Mouse (Mus musculus) hindbrain, embryonic 16.5 days (tissue): Measurements from ENCODE around the gene Mrpl23. TPM values are rescaled to one million over a fixed set of nuclear protein-coding genes. Genes with fewer than 3 reads are reported as not detected.

Experiments
- ATAC-seq: fragments of 200-750 bp; cut with Nextera tagmentation; 2 replicates; pipeline ENCODE4 v1.8.0; 2017; ENCODE audit warnings: moderate TSS enrichment, moderate library complexity
- H3K27ac ChIP-seq: fragments of 300-500 bp; sonication (generic); 2 replicates; pipeline ENCODE4 v1.5.1; 2014; ENCODE audit warnings: low read depth, mild to moderate bottlenecking, control low read depth, low read length, moderate library complexity
- H3K27me3 ChIP-seq: fragments of 300-500 bp; sonication (generic); replicated peaks from 2 replicates; pipeline ENCODE4 v1.6.1; 2014; ENCODE audit warnings: low read length; ENCODE audit not compliant: control insufficient read depth, insufficient read depth
- H3K36me3 ChIP-seq: fragments of 300-500 bp; sonication (generic); 2 replicates; pipeline ENCODE4 v1.6.1; 2014; ENCODE audit warnings: mild to moderate bottlenecking, low read length, moderate library complexity, mixed read lengths; ENCODE audit not compliant: control insufficient read depth, insufficient read depth
- H3K4me1 ChIP-seq: fragments of 300-500 bp; sonication (generic); 2 replicates; pipeline ENCODE4 v1.6.1; 2014; ENCODE audit warnings: low read depth, low read length; ENCODE audit not compliant: control insufficient read depth, insufficient read depth
- H3K4me2 ChIP-seq: fragments of 300-500 bp; sonication (generic); 2 replicates; pipeline ENCODE4 v1.6.1; 2014; ENCODE audit warnings: mild to moderate bottlenecking, low read length, control low read depth, moderate library complexity
- H3K4me3 ChIP-seq: fragments of 300-500 bp; sonication (generic); 2 replicates; pipeline ENCODE4 v1.5.1; 2014; ENCODE audit warnings: mild to moderate bottlenecking, low read length, control low read depth, moderate library complexity
- H3K9ac ChIP-seq: fragments of 300-500 bp; sonication (generic); 2 replicates; pipeline ENCODE4 v1.6.1; 2014; ENCODE audit warnings: low read depth, mild to moderate bottlenecking, control low read depth, low read length, moderate library complexity
- H3K9me3 ChIP-seq: fragments of 300-500 bp; sonication (generic); 2 replicates; pipeline ENCODE4 v1.6.1; 2014; ENCODE audit warnings: mild to moderate bottlenecking, low read length, moderate library complexity; ENCODE audit not compliant: control insufficient read depth
- WGBS: fragments of 180-500 bp; shearing (Covaris S2); extraction: QIAGEN DNeasy Blood & Tissue Kit; methylation state at CpG from one replicate; pipeline ENCODE4 v1.1.7; 2014; 5-methylcytosine and 5-hydroxymethylcytosine counted together
- polyA plus RNA-seq: library from polyadenylated mRNA; unstranded; fragments of >200 nt; fragmentation: Nextera tagmentation; extraction: Ambion mirVana; gene quantifications from 2 replicates; pipeline ENCODE4 v1.2.1, GENCODE M21; 2015

The Mrpl23 gene
- polyA plus RNA-seq, 1 experiment from 2014 or later: 26.2 TPM

DNA sequence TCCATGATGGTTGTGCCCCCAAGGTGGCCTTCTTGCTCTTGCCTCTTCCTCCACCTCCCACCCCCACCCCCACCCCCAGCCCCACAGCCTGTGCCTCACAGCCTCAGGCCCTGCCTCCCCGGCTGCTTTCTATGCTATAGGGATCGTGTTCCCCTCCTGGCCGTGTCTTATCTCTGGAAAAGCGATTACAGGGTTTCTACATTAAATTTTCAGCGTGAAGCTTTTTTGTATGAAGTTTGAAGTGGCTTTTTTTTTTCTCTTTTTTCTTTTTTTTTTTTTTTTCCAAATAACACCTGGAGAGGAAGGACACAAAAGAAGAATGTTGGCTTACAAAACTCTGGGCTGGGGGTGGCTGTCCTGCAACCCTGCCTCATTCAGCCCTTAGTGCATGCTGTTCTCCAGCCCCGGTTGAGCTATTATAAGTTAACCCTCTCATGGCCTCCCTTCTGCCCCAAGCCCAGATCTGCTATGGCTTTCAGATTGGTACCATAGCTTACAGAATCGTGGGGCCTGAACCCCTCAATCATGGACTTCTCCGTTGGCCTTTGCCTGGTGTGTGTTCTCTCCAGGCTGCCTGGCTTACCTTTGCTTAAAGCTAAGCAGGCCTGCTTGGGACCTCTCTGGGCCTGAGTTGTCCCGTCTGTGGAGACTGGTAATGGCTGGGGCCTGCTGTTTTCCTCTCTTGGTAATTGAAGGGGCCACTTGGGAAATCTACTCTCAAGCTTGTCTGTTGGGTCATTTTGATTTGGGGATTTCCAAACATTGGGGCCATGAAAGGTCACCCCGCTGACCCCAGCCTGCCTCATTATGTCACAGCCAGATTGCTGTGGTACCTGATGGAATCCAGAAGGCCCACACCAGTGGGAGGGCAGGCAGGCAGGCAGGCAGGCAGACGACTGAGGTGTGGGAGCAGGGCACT is 21.2 kb downstream of the Mrpl23 start:
- 47% methylated on average over 11 of the region's 11 CpGs for WGBS
- Histone ChIP-seq H3K27me3 (no peaks in the 10 kb centered on the region; the same call in 1 of the 2 replicates), H3K4me2 (no peak overlapping the region), H3K9me3 (no peaks in the 10 kb centered on the region), H3K27ac (no peak overlapping the region), H3K9ac (no peak overlapping the region), H3K4me1 (no peaks in the 10 kb centered on the region), H3K36me3 (no peaks in the 10 kb centered on the region), H3K4me3 (no peak overlapping the region)
- no peak for ATAC-seq

DNA sequence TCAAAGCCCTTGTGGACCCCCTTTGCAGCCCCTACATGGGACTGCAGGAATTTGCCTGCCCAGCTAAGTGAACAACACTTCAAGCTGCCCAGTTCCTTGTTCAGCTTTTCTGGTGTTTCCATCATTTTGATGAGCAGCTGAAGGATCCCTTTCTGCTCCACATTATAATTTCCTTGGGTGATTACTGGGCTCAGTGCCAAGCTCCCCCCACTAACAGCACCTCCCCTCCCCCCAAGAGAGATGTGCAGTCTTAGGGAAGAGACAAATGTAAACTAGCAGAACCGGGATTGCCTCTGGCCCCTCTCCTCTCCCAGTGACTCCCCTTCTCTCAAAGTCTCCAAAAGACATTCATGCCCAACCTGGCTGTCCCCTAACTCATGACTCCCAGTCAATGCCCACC is 22.1 kb downstream of the Mrpl23 start:
- no peak overlapping the region for H3K27ac ChIP-seq
- H3K4me3 ChIP-seq: no peak overlapping the region
- H3K4me2 ChIP-seq: no peak overlapping the region
- no peaks in the 10 kb centered on the region for H3K4me1 ChIP-seq
- H3K36me3 ChIP-seq: no peaks in the 10 kb centered on the region
- no peak for ATAC-seq
- no peaks in the 10 kb centered on the region for H3K9me3 ChIP-seq
- no peaks in the 10 kb centered on the region for H3K27me3 ChIP-seq
- 18% methylated on average over 1 of the region's 1 CpGs for WGBS
- no peak overlapping the region for H3K9ac ChIP-seq

GRCm38 (mm10) chr7:142555366-142556088 is 23.0 kb downstream of the Mrpl23 start:
- Histone ChIP-seq H3K4me1 (no peaks in the 10 kb centered on the region), H3K4me2 (no peak overlapping the region), H3K27ac (no peak overlapping the region), H3K27me3 (no peaks in the 10 kb centered on the region), H3K36me3 (no peaks in the 10 kb centered on the region), H3K9ac (no peak overlapping the region), H3K4me3 (no peak overlapping the region), H3K9me3 (no peaks in the 10 kb centered on the region)
- no peak for ATAC-seq
- WGBS: 90% methylated on average over 8 of the region's 8 CpGs

DNA sequence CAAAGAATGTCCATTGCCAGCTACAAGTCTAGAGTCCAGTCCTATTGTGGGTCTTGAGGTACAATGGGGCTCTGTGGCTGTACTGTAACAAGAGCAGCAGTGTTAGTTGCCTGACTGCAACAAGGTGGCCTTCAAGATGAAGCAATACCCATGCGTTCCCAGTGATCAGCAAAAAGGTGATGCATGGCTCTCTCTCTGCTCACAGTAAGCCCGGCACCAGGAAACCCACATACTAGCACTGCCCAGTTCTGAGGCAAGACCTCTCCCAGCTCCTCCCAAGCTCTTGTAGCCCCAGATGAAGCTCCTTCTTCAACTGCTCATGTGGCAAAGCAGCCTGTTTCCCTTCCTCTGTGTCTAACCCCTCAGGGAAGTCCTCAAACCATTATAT is 23.6 kb downstream of the Mrpl23 start:
- no peak for ATAC-seq
- Histone ChIP-seq H3K27me3 (no peaks in the 10 kb centered on the region), H3K4me2 (no peak overlapping the region), H3K36me3 (no peaks in the 10 kb centered on the region), H3K4me1 (no peaks in the 10 kb centered on the region), H3K9me3 (no peaks in the 10 kb centered on the region), H3K27ac (no peak overlapping the region), H3K4me3 (no peak overlapping the region), H3K9ac (no peak overlapping the region)
- WGBS: 97% methylated on average over 2 of the region's 2 CpGs

GRCm38 (mm10) chr7:142557696-142558095 is 25.2 kb downstream of the Mrpl23 start:
- Histone ChIP-seq H3K4me2 (no peak overlapping the region), H3K9me3 (no peaks in the 10 kb centered on the region), H3K9ac (no peak overlapping the region), H3K4me3 (no peak overlapping the region), H3K4me1 (no peaks in the 10 kb centered on the region), H3K27me3 (no peaks in the 10 kb centered on the region), H3K27ac (no peak overlapping the region), H3K36me3 (no peaks in the 10 kb centered on the region)
- 51% methylated on average over 6 of the region's 6 CpGs for WGBS
- ATAC-seq: no peak

GRCm38 (mm10) chr7:142558511-142559146 is 26.1 kb downstream of the Mrpl23 start:
- Histone ChIP-seq H3K4me3 (no peak overlapping the region), H3K27me3 (no peaks in the 10 kb centered on the region), H3K9me3 (no peaks in the 10 kb centered on the region), H3K27ac (no peak overlapping the region), H3K36me3 (no peaks in the 10 kb centered on the region), H3K4me2 (no peak overlapping the region), H3K4me1 (no peaks in the 10 kb centered on the region; the same call in 1 of the 2 replicates), H3K9ac (no peak overlapping the region)
- WGBS: 91% methylated on average over 9 of the region's 9 CpGs
- ATAC-seq: no peak

DNA sequence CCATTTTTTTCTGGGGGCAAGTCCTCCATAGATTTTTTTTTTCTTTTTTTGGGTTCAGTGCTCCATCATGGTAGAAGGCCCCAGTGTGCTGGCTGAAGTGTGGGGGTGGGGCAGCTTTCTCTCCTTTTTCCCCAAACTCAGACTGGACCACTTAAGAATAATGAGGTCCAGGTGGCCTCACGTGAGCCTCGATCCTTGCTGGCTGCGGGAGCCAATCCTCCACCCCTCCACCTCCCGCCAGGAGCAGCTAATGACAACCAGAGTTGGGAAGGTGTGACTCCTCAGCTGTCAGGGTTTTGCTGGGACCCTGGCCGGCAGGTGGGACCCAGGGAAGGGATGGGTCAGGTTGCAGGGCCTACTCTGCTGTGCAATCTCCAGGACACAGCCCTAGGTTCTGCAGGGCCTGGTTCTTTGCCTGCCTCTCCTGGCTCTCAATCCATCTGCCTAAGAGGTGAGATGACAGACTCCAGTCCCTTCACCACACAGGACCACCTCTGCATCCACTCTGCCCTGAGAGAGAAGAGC is 27.2 kb downstream of the Mrpl23 start:
- Histone ChIP-seq H3K27ac (no peak overlapping the region), H3K4me1 (no peaks in the 10 kb centered on the region; the same call in 1 of the 2 replicates), H3K36me3 (no peaks in the 10 kb centered on the region), H3K27me3 (no peaks in the 10 kb centered on the region), H3K4me3 (no peak overlapping the region), H3K9ac (no peak overlapping the region), H3K4me2 (no peak overlapping the region), H3K9me3 (no peaks in the 10 kb centered on the region)
- 77% methylated on average over 5 of the region's 5 CpGs for WGBS
- ATAC-seq: no peak

GRCm38 (mm10) chr7:142560942-142561855 is 28.7 kb downstream of the Mrpl23 start:
- H3K4me1 ChIP-seq: no peaks in the 10 kb centered on the region; the same call in 1 of the 2 replicates
- 32% methylated on average over 18 of the region's 18 CpGs for WGBS

More at GRCm38 (mm10) chr7:142560942-142561855, 28.7 kb downstream of the Mrpl23 start:
- no peak overlapping the region for H3K4me3 ChIP-seq
- no peak overlapping the region for H3K27ac ChIP-seq
- no peaks in the 10 kb centered on the region for H3K27me3 ChIP-seq
- no peak overlapping the region for H3K4me2 ChIP-seq
- no peak for ATAC-seq
- H3K36me3 ChIP-seq: no peaks in the 10 kb centered on the region
- no peak overlapping the region for H3K9ac ChIP-seq
- no peaks in the 10 kb centered on the region for H3K9me3 ChIP-seq
